Comparison of ENCODE assay signal across 27 mouse cellular contexts in genomic region chr9:40343053-40343652, GRCm38 (mm10).
DNase-seq lines count a peak whose midpoint lies in the region; ATAC-seq and TF ChIP-seq lines count a peak whose summit lies in the region.
"Had no signal": no experiment of that assay in that cellular context is flagged by ENCODE, and none has a peak within 500 bp of the region (broad histone marks: within the 10 kb centered on the region; RNA-seq: fewer than 3 reads in every experiment).

No protein-coding gene starts in this region.

- H3K27ac ChIP-seq in forebrain, postnatal 0 days (ENCODE audit: low read depth, low read length): 0 out of 2 replicates have a peak overlapping the region, but pooled peaks have one; percentile 9
- H3K27ac ChIP-seq in forebrain, embryonic 14.5 days (ENCODE audit: low read depth, low read length): no peak overlapping the region
- H3K27ac ChIP-seq in spleen, adult 2 months (ENCODE audit: insufficient read depth, low read length): no peak overlapping the region
- H3K27ac ChIP-seq: embryonic facial prominence, embryonic 13.5 days; hindbrain, embryonic 12.5 days; intestine, embryonic 15.5 days; liver, embryonic 13.5 days; neural tube, embryonic 12.5 days; stomach, embryonic 15.5 days had no signal

- no peak for ATAC-seq in forebrain, postnatal 0 days
- no peak for ATAC-seq in forebrain, embryonic 14.5 days
- ATAC-seq in granulocyte monocyte progenitor cell, adult 5-6 weeks (replicated peaks; ENCODE audit: poor library complexity, severe bottlenecking): 0 out of 2 replicates have a peak, but pooled peaks have one; percentile 18
- ATAC-seq: intestine, embryonic 15.5 days had no signal

- peak overlapping the region; percentile 74 for H3K4me2 ChIP-seq in forebrain, postnatal 0 days (ENCODE audit: low read depth)
- H3K4me2 ChIP-seq in forebrain, embryonic 14.5 days (ENCODE audit: low read length): no peak overlapping the region
- H3K4me2 ChIP-seq: embryonic facial prominence, embryonic 13.5 days; heart, embryonic 12.5 days; hindbrain, embryonic 12.5 days; intestine, embryonic 15.5 days; liver, embryonic 13.5 days; neural tube, embryonic 12.5 days; stomach, embryonic 15.5 days had no signal

- no peak for TF ChIP-seq CTCF in forebrain, postnatal 0 days (IDR thresholded peaks at IDR 0.05; ENCODE audit: low read depth)
- no peak for TF ChIP-seq CTCF in spleen, adult 2 months (IDR thresholded peaks at IDR 0.05; ENCODE audit: extremely low read depth, insufficient read depth, insufficient read length, insufficient replicate concordance)

- TF ChIP-seq POLR2A in spleen, adult 2 months (IDR thresholded peaks at IDR 0.05; ENCODE audit: low read depth, low read length): no peak

- H3K27me3 ChIP-seq in forebrain, postnatal 0 days (ENCODE audit: insufficient read depth, low read length): no peaks in the 10 kb centered on the region
- H3K27me3 ChIP-seq in forebrain, embryonic 14.5 days (replicated peaks; ENCODE audit: control insufficient read depth, insufficient read depth, low read length): no peaks in the 10 kb centered on the region
- no peaks in the 10 kb centered on the region for H3K27me3 ChIP-seq in spleen, adult 2 months (ENCODE audit: control insufficient read depth, insufficient read depth, low read length)
- H3K27me3 ChIP-seq: embryonic facial prominence, embryonic 13.5 days; heart, embryonic 12.5 days; hindbrain, embryonic 12.5 days; intestine, embryonic 15.5 days; liver, embryonic 13.5 days; neural tube, embryonic 12.5 days; stomach, embryonic 15.5 days had no signal

- H3K36me3 ChIP-seq in forebrain, postnatal 0 days (ENCODE audit: insufficient read depth): no peaks in the 10 kb centered on the region
- no peaks in the 10 kb centered on the region for H3K36me3 ChIP-seq in forebrain, embryonic 14.5 days (ENCODE audit: control insufficient read depth, insufficient read depth, low read length)
- no peaks in the 10 kb centered on the region for H3K36me3 ChIP-seq in spleen, adult 2 months (ENCODE audit: control insufficient read depth, insufficient read depth, low read length)
- H3K36me3 ChIP-seq: embryonic facial prominence, embryonic 13.5 days; heart, embryonic 12.5 days; hindbrain, embryonic 12.5 days; intestine, embryonic 15.5 days; liver, embryonic 13.5 days; neural tube, embryonic 12.5 days; stomach, embryonic 15.5 days had no signal

- H3K4me3 ChIP-seq in forebrain, postnatal 0 days (ENCODE audit: low read depth, low read length): no peak overlapping the region
- H3K4me3 ChIP-seq in forebrain, embryonic 14.5 days (ENCODE audit: low read depth, low read length): no peak overlapping the region
- H3K4me3 ChIP-seq in spleen, adult 2 months (ENCODE audit: extremely low read depth, insufficient read depth, insufficient read length): peak overlapping the region; percentile 0; the same call in 1 of the 2 replicates
- H3K4me3 ChIP-seq: embryonic facial prominence, embryonic 13.5 days; erythroblast, embryonic 14.5 days; heart, embryonic 12.5 days; hindbrain, embryonic 12.5 days; intestine, embryonic 15.5 days; liver, embryonic 13.5 days; megakaryocyte, embryonic 14.5 days; neural tube, embryonic 12.5 days; stomach, embryonic 15.5 days had no signal

- 82% methylated on average over 9 of the region's 9 CpGs for WGBS in forebrain, postnatal 0 days
- 92% methylated on average over 9 of the region's 9 CpGs for WGBS in forebrain, embryonic 14.5 days
- WGBS in spleen, adult 2 months: 46% methylated on average over 9 of the region's 9 CpGs

- no peaks in the 10 kb centered on the region for H3K9me3 ChIP-seq in forebrain, postnatal 0 days (ENCODE audit: low read length)
- no peaks in the 10 kb centered on the region for H3K9me3 ChIP-seq in forebrain, embryonic 14.5 days (replicated peaks; ENCODE audit: control insufficient read depth, low read length)
- H3K9me3 ChIP-seq: embryonic facial prominence, embryonic 13.5 days; heart, embryonic 12.5 days; hindbrain, embryonic 12.5 days; intestine, embryonic 15.5 days; liver, embryonic 13.5 days; neural tube, embryonic 12.5 days; stomach, embryonic 15.5 days had no signal

- no peak for DNase-seq in forebrain, postnatal 0 days
- no peak for DNase-seq in forebrain, embryonic 14.5 days (ENCODE audit: low spot score)
- no peak for DNase-seq in spleen, adult 2 months (ENCODE audit: low read depth in 1 of 2, low spot score in 2 of 2)
- no peak for DNase-seq in spleen, adult 18-20 months
- DNase-seq in right cerebral cortex, postnatal 4 days: no peak
- no peak for DNase-seq in gastrocnemius, adult 18-20 months (ENCODE audit: low spot score)
- DNase-seq: adrenal gland, adult 8-10 months; B cell, adult 2 months; cerebellum, postnatal 10 days; heart, postnatal 10 days; kidney, adult 8-10 months; kidney, postnatal 14 days; liver, embryonic 13.5 days; lung, adult 2 months; lung, postnatal 14 days; midbrain, embryonic 14.5 days; retina, postnatal 1 day; thymus, postnatal 25 days had no signal

- H3K4me1 ChIP-seq in forebrain, postnatal 0 days (ENCODE audit: insufficient read depth): peaks cover 50% of the 10 kb centered on the region
- peaks cover 17% of the 10 kb centered on the region for H3K4me1 ChIP-seq in forebrain, embryonic 14.5 days (ENCODE audit: control insufficient read depth, insufficient read depth, low read length)
- H3K4me1 ChIP-seq in spleen, adult 2 months (ENCODE audit: control insufficient read depth, insufficient read depth, insufficient read length): peaks cover 10% of the 10 kb centered on the region; the same call in 1 of the 2 replicates

- H3K9ac ChIP-seq in forebrain, postnatal 0 days: no peak overlapping the region
- H3K9ac ChIP-seq in forebrain, embryonic 14.5 days (ENCODE audit: low read length): no peak overlapping the region
- H3K9ac ChIP-seq: embryonic facial prominence, embryonic 13.5 days; heart, embryonic 12.5 days; hindbrain, embryonic 12.5 days; intestine, embryonic 15.5 days; liver, embryonic 13.5 days; neural tube, embryonic 12.5 days; stomach, embryonic 15.5 days had no signal
